Mouse (Mus musculus): ENCODE data around the gene B2m. TPM values are rescaled to one million over a fixed set of nuclear protein-coding genes. Genes with fewer than 3 reads are reported as not detected.

The B2m gene
- total and polyA plus RNA-seq, 2 experiments from 2014 or later: 166 to 282 TPM

GRCm38 (mm10) chr2:122145756-122146155 is 1.7 kb upstream of the B2m start:
- TF ChIP-seq EP300 (IDR thresholded peaks at IDR 0.05; ENCODE audit: low read depth) (no peak), CTCF (IDR thresholded peaks at IDR 0.05; ENCODE audit: low read depth) (no peak)
- H3K4me1 ChIP-seq (ENCODE audit: control insufficient read depth, insufficient read depth): peaks cover 5% of the 10 kb centered on the region; the same call in 1 of the 2 replicates
- H3K27ac ChIP-seq (ENCODE audit: low read depth): no peak overlapping the region
- 74% methylated on average over 4 of the region's 4 CpGs for WGBS
- H3K9ac ChIP-seq (replicated peaks; ENCODE audit: low read depth, low read length): no peak overlapping the region
- no peak for DNase-seq (ENCODE audit: low spot score)
- no peaks in the 10 kb centered on the region for H3K27me3 ChIP-seq (ENCODE audit: control insufficient read depth, insufficient read depth, low read length)
- 0 out of 2 replicates have a peak, but pooled peaks cover 1% of the 10 kb centered on the region for H3K36me3 ChIP-seq (replicated peaks; ENCODE audit: control insufficient read depth, insufficient read depth, low read length)
- no peak overlapping the region for H3K4me3 ChIP-seq (ENCODE audit: low read depth, low read length)
- no peak for ATAC-seq (ENCODE audit: insufficient read depth, low read depth)
- H3K4me2 ChIP-seq (ENCODE audit: low read depth, low read length): no peak overlapping the region
- H3K9me3 ChIP-seq (replicated peaks; ENCODE audit: control insufficient read depth, low read length): no peaks in the 10 kb centered on the region

DNA sequence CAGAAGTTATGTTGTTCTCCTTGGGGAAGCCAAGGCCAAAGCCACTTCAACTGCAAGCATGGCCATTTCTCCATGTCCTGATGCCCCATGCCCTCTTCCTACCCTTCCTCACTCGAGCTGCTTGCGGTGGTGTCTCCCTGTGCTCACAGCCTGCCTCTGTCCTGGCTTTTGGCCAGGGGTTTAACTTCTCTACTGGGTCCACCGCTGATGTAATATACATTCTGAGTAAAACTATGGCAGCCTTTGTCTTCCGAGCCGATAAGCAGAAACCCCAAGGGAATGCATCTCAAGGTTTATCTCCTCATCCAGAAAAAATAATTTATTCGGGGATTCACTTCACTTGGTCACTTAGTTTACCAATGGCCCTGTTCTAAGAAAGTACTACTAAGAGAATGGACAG is 799 bp upstream of the B2m start:
- Histone ChIP-seq H3K4me1 (ENCODE audit: control insufficient read depth, insufficient read depth) (peaks cover 5% of the 10 kb centered on the region; the same call in 1 of the 2 replicates), H3K27ac (ENCODE audit: low read depth) (peak overlapping the region; percentile 72), H3K4me3 (ENCODE audit: low read depth, low read length) (peak overlapping the region; percentile 76; the same call in 1 of the 2 replicates), H3K4me2 (ENCODE audit: low read depth, low read length) (peak overlapping the region; percentile 79), H3K27me3 (ENCODE audit: control insufficient read depth, insufficient read depth, low read length) (no peaks in the 10 kb centered on the region), H3K36me3 (replicated peaks; ENCODE audit: control insufficient read depth, insufficient read depth, low read length) (peaks cover 10% of the 10 kb centered on the region), H3K9me3 (replicated peaks; ENCODE audit: control insufficient read depth, low read length) (no peaks in the 10 kb centered on the region), H3K9ac (replicated peaks; ENCODE audit: low read depth, low read length) (no peak overlapping the region)
- no peak for DNase-seq (ENCODE audit: low spot score)
- WGBS: 38% methylated on average over 6 of the region's 6 CpGs
- ATAC-seq (ENCODE audit: insufficient read depth, low read depth): no peak
- TF ChIP-seq CTCF (IDR thresholded peaks at IDR 0.05; ENCODE audit: low read depth): no peak
- no peak for TF ChIP-seq EP300 (IDR thresholded peaks at IDR 0.05; ENCODE audit: low read depth)

DNA sequence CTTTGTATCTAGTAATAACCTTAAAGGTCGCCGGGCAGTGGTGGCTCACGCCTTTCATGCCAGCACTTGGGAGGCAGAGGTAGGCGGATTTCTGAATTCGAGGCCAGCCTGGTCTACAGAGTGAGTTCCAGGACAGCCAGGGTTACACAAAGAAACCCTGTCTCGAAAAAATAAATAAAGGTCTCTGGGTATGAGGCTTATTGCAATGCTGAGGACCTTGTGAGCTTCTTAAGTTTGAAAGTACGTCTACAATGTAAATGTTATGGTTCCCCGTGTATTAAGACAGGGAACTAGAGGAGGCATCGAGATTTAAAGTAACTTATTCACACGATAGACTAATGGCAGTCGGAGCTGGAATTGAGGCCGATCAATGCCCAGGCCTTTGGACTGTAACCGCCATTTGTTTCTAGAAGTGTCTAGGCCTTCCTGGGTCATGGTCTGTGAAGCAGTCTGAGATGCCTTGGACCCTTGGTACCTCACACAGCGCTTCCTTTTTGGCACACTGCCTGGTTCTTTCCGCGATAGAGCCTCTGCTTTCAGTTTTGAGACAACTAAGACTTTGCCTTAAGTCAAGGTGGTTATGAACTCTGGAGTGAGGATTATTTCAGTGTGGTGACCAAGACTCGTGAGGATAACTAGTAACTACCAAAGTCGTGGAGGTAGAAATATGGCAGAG is 894 bp downstream of the B2m start:
- WGBS: 30% methylated on average over 18 of the region's 18 CpGs
- DNase-seq (ENCODE audit: low spot score) (peak; percentile 71), ATAC-seq (ENCODE audit: insufficient read depth, low read depth) (no peak)
- H3K27ac ChIP-seq (ENCODE audit: low read depth): peak overlapping the region; percentile 81; the same call in 1 of the 2 replicates
- no peaks in the 10 kb centered on the region for H3K27me3 ChIP-seq (ENCODE audit: control insufficient read depth, insufficient read depth, low read length)
- H3K9ac ChIP-seq (replicated peaks; ENCODE audit: low read depth, low read length): peak overlapping the region; percentile 71
- no peaks in the 10 kb centered on the region for H3K9me3 ChIP-seq (replicated peaks; ENCODE audit: control insufficient read depth, low read length)
- H3K4me3 ChIP-seq (ENCODE audit: low read depth, low read length): peak overlapping the region; percentile 76
- no peak for TF ChIP-seq CTCF (IDR thresholded peaks at IDR 0.05; ENCODE audit: low read depth)
- TF ChIP-seq EP300 (IDR thresholded peaks at IDR 0.05; ENCODE audit: low read depth): no peak
- peaks cover 5% of the 10 kb centered on the region; the same call in 1 of the 2 replicates for H3K4me1 ChIP-seq (ENCODE audit: control insufficient read depth, insufficient read depth)
- peak overlapping the region; percentile 79 for H3K4me2 ChIP-seq (ENCODE audit: low read depth, low read length)
- H3K36me3 ChIP-seq (replicated peaks; ENCODE audit: control insufficient read depth, insufficient read depth, low read length): peaks cover 20% of the 10 kb centered on the region

- WGBS: 89% methylated on average over 6 of the region's 6 CpGs
- Histone ChIP-seq H3K27ac (ENCODE audit: low read depth) (no peak overlapping the region), H3K4me1 (ENCODE audit: control insufficient read depth, insufficient read depth) (peaks cover 5% of the 10 kb centered on the region; the same call in 1 of the 2 replicates), H3K9me3 (replicated peaks; ENCODE audit: control insufficient read depth, low read length) (no peaks in the 10 kb centered on the region), H3K27me3 (ENCODE audit: control insufficient read depth, insufficient read depth, low read length) (no peaks in the 10 kb centered on the region), H3K4me3 (ENCODE audit: low read depth, low read length) (peak overlapping the region; percentile 76; the same call in 1 of the 2 replicates), H3K36me3 (replicated peaks; ENCODE audit: control insufficient read depth, insufficient read depth, low read length) (peaks cover 23% of the 10 kb centered on the region), H3K4me2 (ENCODE audit: low read depth, low read length) (peak overlapping the region; percentile 79), H3K9ac (replicated peaks; ENCODE audit: low read depth, low read length) (no peak overlapping the region)
- no peak for ATAC-seq (ENCODE audit: insufficient read depth, low read depth)
- no peak for TF ChIP-seq EP300 (IDR thresholded peaks at IDR 0.05; ENCODE audit: low read depth)
- TF ChIP-seq CTCF (IDR thresholded peaks at IDR 0.05; ENCODE audit: low read depth): no peak
- no peak for DNase-seq (ENCODE audit: low spot score)
Measured at GRCm38 (mm10) chr2:122149316-122149715, 1.8 kb downstream of the B2m start.

DNA sequence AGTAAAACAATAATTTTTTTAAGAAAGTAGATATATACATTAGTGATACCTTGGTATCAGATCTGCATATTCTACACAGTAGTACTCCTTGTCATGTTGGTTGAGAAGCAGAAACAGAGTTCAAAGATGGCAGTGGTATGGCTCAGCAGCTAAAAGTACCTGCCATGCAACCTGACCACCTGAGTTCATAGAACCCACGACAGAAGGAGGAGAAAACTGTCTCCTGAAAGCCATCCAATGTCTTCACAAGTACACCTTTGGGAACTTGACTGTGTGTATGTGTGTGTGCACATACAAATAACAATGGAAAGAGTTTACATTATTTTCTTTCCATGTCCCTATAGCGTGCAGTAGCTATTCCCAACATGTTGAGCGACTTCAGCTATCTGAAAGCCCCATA is 2.2 kb downstream of the B2m start:
- WGBS: 75% methylated on average over 3 of the region's 3 CpGs
- H3K4me3 ChIP-seq (ENCODE audit: low read depth, low read length): no peak overlapping the region
- DNase-seq (ENCODE audit: low spot score) (no peak), ATAC-seq (ENCODE audit: insufficient read depth, low read depth) (no peak)
- no peaks in the 10 kb centered on the region for H3K27me3 ChIP-seq (ENCODE audit: control insufficient read depth, insufficient read depth, low read length)
- TF ChIP-seq CTCF (IDR thresholded peaks at IDR 0.05; ENCODE audit: low read depth): no peak
- no peak for TF ChIP-seq EP300 (IDR thresholded peaks at IDR 0.05; ENCODE audit: low read depth)
- peaks cover 24% of the 10 kb centered on the region for H3K36me3 ChIP-seq (replicated peaks; ENCODE audit: control insufficient read depth, insufficient read depth, low read length)
- H3K27ac ChIP-seq (ENCODE audit: low read depth): no peak overlapping the region
- H3K4me2 ChIP-seq (ENCODE audit: low read depth, low read length): peak overlapping the region; percentile 79; the same call in 1 of the 2 replicates
- H3K4me1 ChIP-seq (ENCODE audit: control insufficient read depth, insufficient read depth): peaks cover 5% of the 10 kb centered on the region; the same call in 1 of the 2 replicates
- H3K9me3 ChIP-seq (replicated peaks; ENCODE audit: control insufficient read depth, low read length): no peaks in the 10 kb centered on the region
- H3K9ac ChIP-seq (replicated peaks; ENCODE audit: low read depth, low read length): no peak overlapping the region
